Mouse (Mus musculus) subcutaneous adipose tissue, adult 2 months (tissue): ENCODE data around the gene Cyp3a41b. TPM values are rescaled to one million over a fixed set of nuclear protein-coding genes. Genes with fewer than 3 reads are reported as not detected.

Experiments
- polyA plus RNA-seq: library from polyadenylated mRNA; depleted of rRNA; stranded (reverse); fragments of >200 nt; gene quantifications from 2 replicates; pipeline ENCODE4 v1.2.3, GENCODE M21; 2012; ENCODE audit warnings: low replicate concordance; rRNA removed

Gene Cyp3a41b
- polyA plus RNA-seq: not detected in 2 replicates

GRCm38 (mm10) chr5:145584630-145585029, at the start of gene Cyp3a41b:
Gene Cyp3a41b (minus strand): TSS chr5:145584730.

Other genes starting within 250 kb of the Cyp3a41b start
- 0.71 TPM in 1 of 2 replicates, not detected in the other for gene Cyp3a57, start 239.5 kb downstream of the Cyp3a41b start, polyA plus RNA-seq
- not detected in 2 replicates for gene Cyp3a16, start 115.0 kb downstream of the Cyp3a41b start, polyA plus RNA-seq
- not detected in 2 replicates for gene Cyp3a41a, start 135.4 kb upstream of the Cyp3a41b start, polyA plus RNA-seq
- 0.05 TPM in 1 of 2 replicates, not detected in the other for gene Cyp3a44, start 221.1 kb upstream of the Cyp3a41b start, polyA plus RNA-seq